Mouse (Mus musculus): ENCODE measurements at regions not wholly inside any gene's neighbourhood (a gene's known extent, or its start where the extent isn't known, plus 50 kb on each side); places are given as distances from the start of the nearest gene placed in this dataset.

DNA sequence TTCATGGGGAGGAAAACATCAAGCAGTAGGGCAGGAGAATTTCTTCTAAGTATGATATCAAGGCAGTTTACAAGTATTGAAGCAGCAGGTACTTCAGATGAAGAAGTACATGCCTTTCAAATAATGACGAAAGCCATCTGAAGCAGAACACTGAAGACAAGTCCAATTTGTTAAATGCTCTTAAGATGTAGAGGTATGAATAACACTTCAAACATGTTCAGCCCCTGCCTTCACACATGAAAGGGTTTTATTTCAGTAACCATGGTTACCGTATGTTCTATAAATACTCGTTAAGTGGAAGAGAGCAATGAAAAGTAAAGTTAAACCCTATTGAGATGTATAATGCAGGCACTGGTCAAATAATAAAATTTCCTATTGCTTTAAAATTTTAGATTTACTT lies 101.8 kb downstream of the Mospd2 start:
- Histone ChIP-seq H3K4me1 (replicated peaks; ENCODE audit: control insufficient read depth, insufficient read depth, low read length) (no peaks in the 10 kb centered on the region), H3K27ac (no peak overlapping the region), H3K36me3 (replicated peaks; ENCODE audit: control insufficient read depth, insufficient read depth) (no peaks in the 10 kb centered on the region), H3K4me2 (replicated peaks) (no peak overlapping the region), H3K9me3 (ENCODE audit: control insufficient read depth, low read length) (no peaks in the 10 kb centered on the region), H3K4me3 (replicated peaks; ENCODE audit: low read length) (no peak overlapping the region), H3K9ac (no peak overlapping the region), H3K27me3 (ENCODE audit: control insufficient read depth, insufficient read depth, low read length) (no peaks in the 10 kb centered on the region)
- DNase-seq (ENCODE audit: low spot score) (no peak), ATAC-seq (ENCODE audit: low FRiP score) (no peak)
- WGBS: 77% methylated on average over 3 of the region's 3 CpGs

DNA sequence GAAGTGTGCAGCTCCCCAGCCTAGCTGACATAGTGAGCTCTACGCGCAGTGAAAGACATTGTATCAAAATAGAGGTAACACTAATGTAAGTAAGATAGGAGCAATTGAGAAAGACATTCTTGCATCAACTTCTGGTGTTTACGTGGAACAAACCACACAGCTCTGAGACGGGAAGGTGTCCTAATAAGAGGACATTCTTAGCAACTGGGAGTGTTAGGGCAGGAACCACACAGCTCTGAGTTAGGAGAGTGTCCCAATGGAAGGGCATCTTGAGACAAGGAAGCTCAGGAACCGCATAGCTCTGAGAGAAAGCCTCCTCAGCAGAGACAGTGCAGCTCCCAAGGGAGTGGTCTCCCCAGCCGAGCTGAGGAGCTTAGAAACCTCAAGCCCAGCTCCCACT lies 139.8 kb downstream of the Mospd2 start:
- DNase-seq (ENCODE audit: low spot score) (no peak), ATAC-seq (ENCODE audit: low FRiP score) (no peak)
- WGBS: 88% methylated on average over 6 of the region's 6 CpGs
- Histone ChIP-seq H3K9me3 (ENCODE audit: control insufficient read depth, low read length) (no peaks in the 10 kb centered on the region), H3K4me2 (replicated peaks) (no peak overlapping the region), H3K27ac (no peak overlapping the region), H3K9ac (no peak overlapping the region), H3K36me3 (replicated peaks; ENCODE audit: control insufficient read depth, insufficient read depth) (no peaks in the 10 kb centered on the region), H3K27me3 (ENCODE audit: control insufficient read depth, insufficient read depth, low read length) (peaks cover 5% of the 10 kb centered on the region; the same call in 1 of the 2 replicates), H3K4me3 (replicated peaks; ENCODE audit: low read length) (no peak overlapping the region), H3K4me1 (replicated peaks; ENCODE audit: control insufficient read depth, insufficient read depth, low read length) (no peaks in the 10 kb centered on the region)

DNA sequence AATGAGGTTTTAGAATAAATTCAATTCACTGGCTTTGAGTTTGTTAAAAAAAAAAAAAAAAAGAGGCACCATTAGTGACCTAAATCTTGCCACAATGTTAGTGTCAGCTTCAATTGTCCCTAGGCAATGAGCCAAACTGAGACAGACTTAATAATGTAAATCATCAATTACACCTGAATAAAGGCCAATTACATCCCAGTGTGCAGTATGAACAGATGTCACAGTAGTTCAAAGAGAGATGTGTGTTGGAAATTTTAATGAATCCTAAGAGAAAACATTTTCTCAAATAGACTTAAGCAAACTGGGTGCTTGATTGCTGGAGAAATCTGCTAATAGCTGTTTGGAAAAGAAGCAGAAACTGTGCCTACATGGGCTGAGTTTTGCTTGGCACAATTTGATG lies 159.3 kb downstream of the Mospd2 start:
- Histone ChIP-seq H3K4me1 (replicated peaks; ENCODE audit: control insufficient read depth, insufficient read depth, low read length) (no peaks in the 10 kb centered on the region), H3K4me3 (replicated peaks; ENCODE audit: low read length) (no peak overlapping the region), H3K9ac (no peak overlapping the region), H3K9me3 (ENCODE audit: control insufficient read depth, low read length) (no peaks in the 10 kb centered on the region), H3K27ac (no peak overlapping the region), H3K27me3 (ENCODE audit: control insufficient read depth, insufficient read depth, low read length) (no peaks in the 10 kb centered on the region; the same call in 1 of the 2 replicates), H3K36me3 (replicated peaks; ENCODE audit: control insufficient read depth, insufficient read depth) (no peaks in the 10 kb centered on the region), H3K4me2 (replicated peaks) (no peak overlapping the region)
- DNase-seq (ENCODE audit: low spot score) (no peak), ATAC-seq (ENCODE audit: low FRiP score) (no peak)

DNA sequence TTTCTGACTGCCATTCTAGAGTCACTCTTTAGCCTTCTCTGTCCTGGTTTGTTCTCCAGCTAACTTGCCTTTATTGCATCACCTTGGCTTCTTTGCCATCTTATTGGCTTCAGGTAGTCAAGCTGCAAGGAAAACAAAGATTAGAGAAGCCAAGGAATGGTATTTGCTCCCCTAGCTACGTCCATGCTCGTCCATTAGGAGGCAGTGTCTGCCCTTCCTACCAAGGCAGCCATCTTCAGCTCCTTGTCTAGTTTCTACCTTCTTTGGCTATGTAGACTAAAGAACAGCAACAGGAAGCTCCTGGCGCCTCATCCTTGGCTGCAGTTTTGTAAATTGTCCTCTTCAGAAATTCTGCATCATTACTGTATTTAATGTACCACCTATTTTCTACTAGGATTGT lies 192.9 kb downstream of the Mospd2 start:
- Histone ChIP-seq H3K36me3 (replicated peaks; ENCODE audit: control insufficient read depth, insufficient read depth) (no peaks in the 10 kb centered on the region), H3K4me1 (replicated peaks; ENCODE audit: control insufficient read depth, insufficient read depth, low read length) (no peaks in the 10 kb centered on the region), H3K4me3 (replicated peaks; ENCODE audit: low read length) (no peak overlapping the region), H3K27ac (no peak overlapping the region), H3K9me3 (ENCODE audit: control insufficient read depth, low read length) (no peaks in the 10 kb centered on the region), H3K9ac (no peak overlapping the region), H3K4me2 (replicated peaks) (no peak overlapping the region), H3K27me3 (ENCODE audit: control insufficient read depth, insufficient read depth, low read length) (no peaks in the 10 kb centered on the region)
- WGBS: 58% methylated on average over 3 of the region's 3 CpGs
- ATAC-seq (ENCODE audit: low FRiP score) (no peak), DNase-seq (ENCODE audit: low spot score) (no peak)

DNA sequence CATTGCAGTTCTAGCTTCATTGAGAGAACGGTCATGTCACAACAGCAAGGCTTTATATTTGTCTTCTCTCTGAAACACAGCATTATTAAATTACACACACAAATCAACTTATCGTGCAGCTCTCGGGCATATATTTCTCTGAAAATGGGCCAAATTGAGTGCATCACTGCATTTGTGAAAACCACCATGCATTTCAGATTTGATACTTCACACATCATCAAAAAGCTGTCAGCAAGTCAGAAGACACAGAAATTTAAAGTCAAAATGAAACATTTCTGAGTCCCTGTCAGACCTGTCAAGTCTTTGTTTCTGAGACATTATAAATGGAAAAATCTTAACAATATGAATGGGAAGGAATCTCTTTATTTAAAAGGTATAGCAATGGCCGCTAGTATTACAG lies 215.3 kb downstream of the Mospd2 start:
- DNase-seq (ENCODE audit: low spot score): no peak
- Histone ChIP-seq H3K4me2 (replicated peaks) (no peak overlapping the region), H3K27ac (no peak overlapping the region), H3K4me1 (replicated peaks; ENCODE audit: control insufficient read depth, insufficient read depth, low read length) (no peaks in the 10 kb centered on the region), H3K36me3 (replicated peaks; ENCODE audit: control insufficient read depth, insufficient read depth) (no peaks in the 10 kb centered on the region), H3K4me3 (replicated peaks; ENCODE audit: low read length) (no peak overlapping the region), H3K9ac (no peak overlapping the region), H3K27me3 (ENCODE audit: control insufficient read depth, insufficient read depth, low read length) (no peaks in the 10 kb centered on the region), H3K9me3 (ENCODE audit: control insufficient read depth, low read length) (no peaks in the 10 kb centered on the region)
- ATAC-seq (ENCODE audit: low FRiP score): no peak
- WGBS: 74% methylated on average over 4 of the region's 4 CpGs

DNA sequence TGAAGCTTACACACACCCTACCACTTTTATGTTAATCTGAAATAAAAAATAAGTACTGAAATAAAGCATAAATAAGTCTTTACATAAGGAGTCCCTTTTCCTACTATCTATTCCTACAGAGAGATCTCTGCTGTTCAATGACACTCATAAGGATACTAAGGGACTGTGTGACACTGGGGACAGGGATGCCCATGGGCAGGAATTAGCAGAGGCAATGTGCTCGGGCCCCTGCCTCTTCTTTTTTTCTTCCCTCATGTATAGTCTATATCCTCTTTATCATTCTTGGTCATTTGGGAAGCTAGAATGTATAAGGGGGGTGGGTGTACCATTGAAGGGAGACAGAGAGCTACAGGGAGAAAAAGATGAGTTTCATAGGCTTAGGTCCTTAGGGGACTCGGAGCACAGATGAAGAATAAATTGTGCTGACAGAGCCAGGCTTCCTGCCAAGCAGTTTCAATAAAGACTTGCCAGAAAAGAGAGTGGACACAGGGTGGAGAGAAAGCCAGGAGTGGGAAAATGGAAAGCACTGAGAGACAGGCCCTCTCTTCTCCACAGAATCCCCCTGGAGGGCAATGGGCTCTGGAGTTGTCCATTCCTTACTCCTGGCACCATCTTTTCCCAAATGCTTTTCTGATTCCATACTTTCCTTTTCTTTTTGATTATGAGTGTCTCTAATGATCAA lies 216.3 kb downstream of the Mospd2 start:
- 41% methylated on average over 2 of the region's 2 CpGs for WGBS
- H3K27ac ChIP-seq: no peak overlapping the region
- ATAC-seq (ENCODE audit: low FRiP score): peak; percentile 89
- no peak overlapping the region for H3K9ac ChIP-seq
- H3K4me3 ChIP-seq (replicated peaks; ENCODE audit: low read length): no peak overlapping the region
- no peaks in the 10 kb centered on the region for H3K27me3 ChIP-seq (ENCODE audit: control insufficient read depth, insufficient read depth, low read length)
- H3K36me3 ChIP-seq (replicated peaks; ENCODE audit: control insufficient read depth, insufficient read depth): no peaks in the 10 kb centered on the region
- no peaks in the 10 kb centered on the region for H3K4me1 ChIP-seq (replicated peaks; ENCODE audit: control insufficient read depth, insufficient read depth, low read length)
- no peak overlapping the region for H3K4me2 ChIP-seq (replicated peaks)
- H3K9me3 ChIP-seq (ENCODE audit: control insufficient read depth, low read length): no peaks in the 10 kb centered on the region
- DNase-seq (ENCODE audit: low spot score): peak; percentile 66

DNA sequence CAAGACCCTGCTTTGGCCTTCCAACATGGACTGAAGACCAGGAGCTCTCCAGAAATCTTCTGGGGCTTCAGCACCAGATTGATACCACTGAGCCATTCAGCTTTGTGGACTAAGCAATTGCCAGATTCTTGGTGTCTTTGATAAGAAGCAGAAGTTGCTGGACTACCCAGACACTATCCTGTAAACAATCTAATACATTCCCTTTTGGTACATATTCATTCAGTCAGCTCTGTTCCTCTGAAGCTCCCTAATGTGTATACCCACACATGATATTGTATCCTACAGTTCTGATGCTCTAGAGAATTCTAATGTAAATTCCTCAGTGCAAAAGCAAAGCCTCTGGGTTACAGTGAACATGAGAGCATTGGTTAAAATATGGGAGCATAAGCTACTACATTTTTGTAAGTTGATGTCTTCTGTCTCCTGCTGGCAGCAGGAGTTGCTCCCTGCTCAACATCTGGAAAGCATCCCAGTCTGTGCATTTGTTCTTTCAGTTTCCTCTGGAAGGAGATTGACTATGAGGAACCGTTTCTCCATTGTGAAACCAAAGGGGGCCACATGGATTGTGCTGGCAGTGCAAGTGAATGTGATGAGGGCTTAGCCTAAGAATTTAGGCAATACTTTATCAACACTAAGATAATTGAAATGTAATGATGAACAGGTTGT lies 234.5 kb downstream of the Mospd2 start:
- 79% methylated on average over 1 of the region's 1 CpGs for WGBS
- DNase-seq (ENCODE audit: low spot score) (no peak), ATAC-seq (ENCODE audit: low FRiP score) (no peak)
- 0 out of 2 replicates have a peak, but pooled peaks cover 7% of the 10 kb centered on the region for H3K9me3 ChIP-seq (ENCODE audit: control insufficient read depth, low read length)
- H3K9ac ChIP-seq: no peak overlapping the region
- H3K27me3 ChIP-seq (ENCODE audit: control insufficient read depth, insufficient read depth, low read length): no peaks in the 10 kb centered on the region
- no peaks in the 10 kb centered on the region for H3K36me3 ChIP-seq (replicated peaks; ENCODE audit: control insufficient read depth, insufficient read depth)
- H3K4me2 ChIP-seq (replicated peaks): no peak overlapping the region
- H3K4me1 ChIP-seq (replicated peaks; ENCODE audit: control insufficient read depth, insufficient read depth, low read length): no peaks in the 10 kb centered on the region
- H3K27ac ChIP-seq: no peak overlapping the region
- no peak overlapping the region for H3K4me3 ChIP-seq (replicated peaks; ENCODE audit: low read length)

Measured in hindbrain, embryonic 14.5 days (tissue).